Mouse (Mus musculus) brown adipose tissue, adult 24 weeks (tissue): ENCODE results near the gene Slc12a9. TPM values are rescaled to one million over a fixed set of nuclear protein-coding genes. Genes with fewer than 3 reads are reported as not detected.

Source experiments
- H3K27ac ChIP-seq: fragments of 200-500 bp; replicated peaks from 2 replicates; pipeline ENCODE4 v1.5.1; 2012; ENCODE audit warnings: low read depth, mild to moderate bottlenecking, low read length
- H3K4me1 ChIP-seq: fragments of 200-500 bp; 2 replicates; pipeline ENCODE4 v1.6.1; 2012; ENCODE audit warnings: low read length, mixed read lengths; ENCODE audit not compliant: control insufficient read depth, insufficient read depth, insufficient read length
- H3K4me3 ChIP-seq: fragments of 200-500 bp; 2 replicates; pipeline ENCODE4 v1.5.1; 2012; ENCODE audit warnings: low read depth, mild to moderate bottlenecking, low read length, moderate library complexity; ENCODE audit not compliant: insufficient read depth
- polyA plus RNA-seq: library from polyadenylated mRNA; stranded (reverse); fragments of >200 nt; gene quantifications from 2 replicates; pipeline ENCODE4 v1.2.4, GENCODE M21; 2012; ENCODE audit not compliant: missing spikeins, insufficient read depth, insufficient read length

Slc12a9 gene
- polyA plus RNA-seq, 1 experiment = 2.5 TPM

- peak overlapping the region; percentile 98 for H3K4me3 ChIP-seq
- H3K4me1 ChIP-seq = peaks cover 5% of the 10 kb centered on the region
- H3K27ac ChIP-seq = peak overlapping the region; percentile 56
Observed at GRCm38 (mm10) chr5:137306439-137307005, 26.9 kb downstream of the Slc12a9 start.

GRCm38 (mm10) chr5:137305822-137306221 lies 27.6 kb downstream of the Slc12a9 start:
- no peak overlapping the region for H3K27ac ChIP-seq
- H3K4me3 ChIP-seq = peak overlapping the region; percentile 10; the same call in 1 of the 2 replicates
- peaks cover 5% of the 10 kb centered on the region for H3K4me1 ChIP-seq

GRCm38 (mm10) chr5:137304816-137305215 lies 28.6 kb downstream of the Slc12a9 start:
- H3K4me1 ChIP-seq = peaks cover 5% of the 10 kb centered on the region
- H3K4me3 ChIP-seq = no peak overlapping the region

DNA sequence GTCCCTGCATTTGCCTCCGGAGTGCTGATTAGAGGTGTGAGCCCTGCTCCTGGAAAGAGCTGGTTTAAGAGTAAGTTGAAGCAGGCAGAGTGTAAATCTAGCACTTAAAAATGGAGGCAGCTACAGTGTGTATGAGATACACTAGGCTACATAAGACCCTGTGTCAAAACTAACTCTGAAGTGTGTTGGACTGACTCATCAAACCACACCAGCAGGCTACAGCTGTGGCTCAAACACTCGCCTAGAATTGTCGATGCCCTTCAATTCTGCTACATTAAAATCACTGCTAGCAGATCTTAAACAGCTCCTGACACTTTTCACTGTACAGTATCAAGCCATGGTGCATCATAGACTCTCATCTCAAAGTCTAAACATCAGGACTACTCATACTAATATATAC lies 29.2 kb downstream of the Slc12a9 start:
- Histone ChIP-seq H3K4me1 (peaks cover 5% of the 10 kb centered on the region), H3K4me3 (no peak overlapping the region), H3K27ac (no peak overlapping the region)

More at GRCm38 (mm10) chr5:137304816-137305215, 28.6 kb downstream of the Slc12a9 start:
- no peak overlapping the region for H3K27ac ChIP-seq

- H3K4me3 ChIP-seq = no peak overlapping the region
- peaks cover 5% of the 10 kb centered on the region for H3K4me1 ChIP-seq
- H3K27ac ChIP-seq = no peak overlapping the region
Observed at GRCm38 (mm10) chr5:137303609-137304008, 29.8 kb downstream of the Slc12a9 start.

DNA sequence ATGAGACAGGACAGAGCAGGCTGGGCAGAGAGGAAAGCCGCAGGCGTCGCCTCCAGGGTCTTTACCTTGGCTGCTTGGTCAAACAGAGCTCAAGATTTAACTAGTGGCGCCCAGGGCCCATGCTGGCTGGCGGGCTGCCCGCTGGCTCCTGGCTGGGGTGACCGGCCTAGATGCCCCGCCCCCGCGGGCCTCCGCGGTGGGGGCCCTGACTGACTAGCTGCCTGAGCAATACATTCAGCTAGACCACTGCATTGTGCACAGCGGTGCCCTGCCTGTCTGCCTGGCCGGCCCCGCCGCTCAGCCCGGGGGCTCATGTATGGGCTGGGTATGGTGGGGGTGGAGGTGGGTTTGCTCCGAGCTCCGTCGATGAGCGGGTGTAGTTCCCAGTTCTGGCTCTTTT lies 32.1 kb downstream of the Slc12a9 start:
- H3K4me1 ChIP-seq = peaks cover 5% of the 10 kb centered on the region; the same call in 1 of the 2 replicates
- H3K27ac ChIP-seq = no peak overlapping the region
- H3K4me3 ChIP-seq = no peak overlapping the region

GRCm38 (mm10) chr5:137299240-137299639 lies 34.2 kb downstream of the Slc12a9 start:
- Histone ChIP-seq H3K27ac (no peak overlapping the region), H3K4me3 (no peak overlapping the region), H3K4me1 (no peaks in the 10 kb centered on the region)

- Histone ChIP-seq H3K4me1 (no peaks in the 10 kb centered on the region; the same call in 1 of the 2 replicates), H3K27ac (no peak overlapping the region)
Observed at GRCm38 (mm10) chr5:137297126-137297525, 36.3 kb downstream of the Slc12a9 start.

DNA sequence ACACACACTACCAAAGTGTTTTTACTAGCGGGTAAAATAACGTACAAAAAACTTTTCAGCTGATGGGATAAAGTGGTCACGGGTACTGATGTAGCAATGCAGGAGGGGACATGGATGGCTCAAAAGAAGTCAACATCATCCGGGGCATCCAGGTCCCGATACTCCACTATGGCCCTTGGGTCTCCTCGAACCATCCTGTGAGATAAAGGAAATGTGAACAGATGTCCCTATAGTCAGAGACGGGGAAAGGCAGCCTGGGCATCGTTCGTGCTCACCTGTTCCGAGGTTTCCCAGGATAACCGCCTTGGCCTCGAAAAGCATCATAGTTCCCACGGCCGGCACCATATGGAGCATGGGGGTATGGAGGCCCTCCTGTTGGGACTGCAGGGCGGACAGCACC lies 37.7 kb downstream of the Slc12a9 start:
- H3K4me3 ChIP-seq = no peak overlapping the region
- H3K27ac ChIP-seq = no peak overlapping the region
- no peaks in the 10 kb centered on the region; the same call in 1 of the 2 replicates for H3K4me1 ChIP-seq

More at GRCm38 (mm10) chr5:137297126-137297525, 36.3 kb downstream of the Slc12a9 start:
- no peak overlapping the region for H3K4me3 ChIP-seq

DNA sequence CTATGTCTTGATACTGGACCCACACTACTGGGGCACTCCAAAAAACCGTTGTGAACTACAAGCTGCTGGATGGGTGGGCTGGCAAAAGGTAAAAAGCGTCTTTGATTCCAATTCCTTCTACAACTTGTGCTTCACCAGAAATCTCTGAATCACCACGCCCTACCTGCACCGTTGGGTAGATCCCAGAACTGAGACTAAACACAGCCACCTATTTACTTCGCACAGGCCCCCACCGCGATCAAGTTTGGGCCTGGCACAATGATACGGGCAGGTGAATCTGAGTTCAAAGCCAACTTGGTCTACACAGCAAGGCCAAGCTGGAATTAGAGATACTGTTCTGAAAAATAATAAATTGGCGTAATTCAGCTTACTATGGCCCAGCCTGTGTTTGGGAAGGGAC lies 38.1 kb downstream of the Slc12a9 start:
- H3K27ac ChIP-seq = no peak overlapping the region
- H3K4me3 ChIP-seq = peak overlapping the region; percentile 66
- H3K4me1 ChIP-seq = no peaks in the 10 kb centered on the region; the same call in 1 of the 2 replicates

- H3K4me3 ChIP-seq = peak overlapping the region; percentile 66
- peak overlapping the region; percentile 52; the same call in 1 of the 2 replicates for H3K27ac ChIP-seq
- no peaks in the 10 kb centered on the region; the same call in 1 of the 2 replicates for H3K4me1 ChIP-seq
Observed at GRCm38 (mm10) chr5:137294744-137295093, 38.7 kb downstream of the Slc12a9 start.

DNA sequence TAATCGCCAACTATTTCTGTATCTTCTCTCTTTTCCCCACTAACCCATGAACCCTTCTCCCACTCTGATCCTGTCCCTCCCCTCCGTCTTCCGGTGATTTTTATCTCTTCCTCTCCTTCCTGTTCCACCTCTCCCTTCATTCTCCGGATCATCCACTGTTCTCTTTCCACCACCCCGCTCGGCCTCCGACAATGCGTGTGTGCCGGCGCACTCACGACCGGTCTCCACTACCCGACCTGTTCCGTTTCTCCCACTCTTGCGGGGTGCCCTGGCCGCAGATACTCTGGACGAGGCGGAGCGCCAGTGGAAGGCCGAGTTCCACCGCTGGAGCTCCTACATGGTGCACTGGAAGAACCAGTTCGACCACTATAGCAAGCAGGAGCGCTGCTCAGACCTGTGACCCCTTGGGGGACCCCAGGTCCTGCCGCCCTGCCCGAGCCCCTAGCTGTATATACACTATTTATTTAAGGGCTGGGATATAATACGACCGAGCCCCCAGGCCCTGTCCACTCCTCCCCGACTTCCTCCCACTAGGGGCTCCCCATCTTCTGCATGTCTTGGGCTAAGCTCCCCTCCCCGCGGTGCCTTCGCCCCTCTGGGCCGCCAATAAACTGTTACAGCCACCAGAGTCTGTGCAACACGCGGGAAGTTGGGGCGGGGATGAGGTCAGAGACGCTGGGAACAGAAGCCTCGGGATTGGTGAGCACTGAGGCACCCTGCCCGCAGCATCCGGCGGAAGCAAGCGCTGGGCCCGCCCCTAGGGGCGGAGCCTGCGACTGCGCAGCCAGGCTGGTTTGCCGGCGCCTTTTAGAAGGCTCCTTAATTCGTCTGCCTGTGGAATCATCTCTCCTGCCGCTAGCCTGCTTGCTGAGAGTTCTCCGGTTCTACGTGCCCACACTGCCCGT lies 39.3 kb downstream of the Slc12a9 start, which contains the start of gene Ufsp1:
Ufsp1 (plus strand) TSS at position 791 of the 905 bp plus-strand sequence.
- Histone ChIP-seq H3K4me1 (no peaks in the 10 kb centered on the region; the same call in 1 of the 2 replicates), H3K4me3 (peak within 1 kb of the TSS; percentile 70), H3K27ac (peak within 1 kb of the TSS; percentile 65)

DNA sequence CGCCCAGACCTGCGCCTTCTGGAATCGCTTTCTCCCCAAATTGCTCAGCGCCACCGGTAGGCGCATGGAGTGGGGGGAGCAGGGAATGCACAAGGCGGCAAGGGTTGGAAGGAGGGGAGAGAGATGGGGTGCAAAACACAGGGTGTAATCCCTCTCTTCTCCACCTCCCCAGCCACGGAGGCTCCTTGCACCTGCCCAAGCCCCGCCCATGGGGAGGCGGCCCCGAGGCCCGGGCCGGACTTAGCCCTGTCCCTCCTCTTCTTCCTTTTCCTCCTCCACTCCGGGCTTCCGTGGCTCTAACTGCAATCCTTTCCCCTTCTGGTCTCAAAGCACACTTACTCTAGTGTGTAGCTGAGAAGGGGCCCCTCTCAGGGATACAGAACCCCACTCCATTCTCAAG lies 40.1 kb downstream of the Slc12a9 start:
- peak overlapping the region; percentile 65 for H3K27ac ChIP-seq
- H3K4me1 ChIP-seq = no peaks in the 10 kb centered on the region; the same call in 1 of the 2 replicates
- peak overlapping the region; percentile 70 for H3K4me3 ChIP-seq

DNA sequence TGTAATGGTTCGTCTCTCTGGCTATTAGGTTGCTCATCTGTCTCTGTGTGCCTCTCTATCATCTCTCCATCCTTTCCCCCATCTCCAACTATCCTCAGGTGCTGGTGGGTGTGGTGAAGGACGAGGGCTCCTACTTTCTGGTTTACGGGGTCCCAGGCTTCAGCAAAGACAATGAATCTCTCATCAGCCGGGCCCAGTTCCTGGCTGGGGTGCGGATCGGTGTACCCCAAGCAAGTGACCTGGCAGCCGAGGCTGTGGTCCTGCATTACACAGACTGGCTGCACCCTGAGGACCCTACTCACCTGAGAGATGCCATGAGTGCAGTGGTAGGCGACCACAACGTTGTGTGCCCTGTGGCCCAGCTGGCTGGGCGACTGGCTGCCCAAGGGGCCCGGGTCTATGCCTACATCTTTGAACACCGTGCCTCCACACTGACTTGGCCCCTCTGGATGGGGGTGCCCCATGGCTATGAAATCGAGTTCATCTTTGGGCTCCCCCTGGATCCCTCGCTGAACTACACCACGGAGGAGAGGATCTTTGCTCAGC lies 41.9 kb downstream of the Slc12a9 start:
- Histone ChIP-seq H3K4me3 (no peak overlapping the region), H3K4me1 (no peaks in the 10 kb centered on the region; the same call in 1 of the 2 replicates), H3K27ac (no peak overlapping the region)

- no peak overlapping the region for H3K27ac ChIP-seq
- H3K4me1 ChIP-seq = no peaks in the 10 kb centered on the region; the same call in 1 of the 2 replicates
- H3K4me3 ChIP-seq = no peak overlapping the region
Observed at GRCm38 (mm10) chr5:137290677-137291076, 42.7 kb downstream of the Slc12a9 start.
